Mouse (Mus musculus) limb, embryonic 14.5 days (tissue): ENCODE measurements around the gene Pdia4. TPM values are rescaled to one million over a fixed set of nuclear protein-coding genes. Genes with fewer than 3 reads are reported as not detected.

Source experiments
- ATAC-seq: fragments of 200-750 bp; cut with Nextera tagmentation; 2 replicates; pipeline ENCODE4 v1.8.0; 2017; ENCODE audit warnings: low read depth, moderate number of reproducible peaks, moderate TSS enrichment; ENCODE audit not compliant: low FRiP score
- DNase-seq: peaks from one replicate; pipeline ENCODE4 v3.0.0-alpha.2; 2015; ENCODE audit warnings: low spot score
- H3K27ac ChIP-seq: fragments of 300-500 bp; sonication (generic); replicated peaks from 2 replicates; pipeline ENCODE4 v1.5.1; 2014; ENCODE audit warnings: low read depth, mild to moderate bottlenecking, low read length, moderate library complexity, mixed read lengths
- H3K27me3 ChIP-seq: fragments of 300-500 bp; sonication (generic); 2 replicates; pipeline ENCODE4 v1.6.1; 2014; ENCODE audit warnings: low read length, mixed read lengths; ENCODE audit not compliant: control insufficient read depth, insufficient read depth
- H3K36me3 ChIP-seq: fragments of 300-500 bp; sonication (generic); 2 replicates; pipeline ENCODE4 v1.6.1; 2014; ENCODE audit warnings: mild to moderate bottlenecking, low read length, moderate library complexity, mixed read lengths; ENCODE audit not compliant: control insufficient read depth, insufficient read depth
- H3K4me1 ChIP-seq: fragments of 300-500 bp; sonication (generic); 2 replicates; pipeline ENCODE4 v1.6.1; 2014; ENCODE audit warnings: antibody characterized with exemption, low read length, mixed read lengths; ENCODE audit not compliant: control insufficient read depth, insufficient read depth
- H3K4me2 ChIP-seq: fragments of 300-500 bp; sonication (generic); replicated peaks from 2 replicates; pipeline ENCODE4 v1.6.1; 2014; ENCODE audit warnings: low read depth, mild to moderate bottlenecking, low read length, moderate library complexity; ENCODE audit not compliant: severe bottlenecking
- H3K4me3 ChIP-seq: fragments of 300-500 bp; sonication (generic); replicated peaks from 2 replicates; pipeline ENCODE4 v1.5.1; 2014; ENCODE audit warnings: low read length
- H3K9ac ChIP-seq: fragments of 300-500 bp; sonication (generic); 2 replicates; pipeline ENCODE4 v1.6.1; 2014; ENCODE audit warnings: mild to moderate bottlenecking, low read depth, low read length, moderate library complexity; ENCODE audit not compliant: severe bottlenecking
- H3K9me3 ChIP-seq: fragments of 300-500 bp; sonication (generic); 2 replicates; pipeline ENCODE4 v1.6.1; 2016; ENCODE audit warnings: low read length; ENCODE audit not compliant: control insufficient read depth
- POLR2A ChIP-seq: fragments of 200-500 bp; IDR thresholded peaks from 2 replicates; pipeline ENCODE4 v1.8.0; 2012; ENCODE audit warnings: inconsistent platforms, mild to moderate bottlenecking, moderate library complexity, borderline replicate concordance; ENCODE audit not compliant: insufficient read depth, insufficient read length; ENCODE audit errors: extremely low read depth
- WGBS: fragments of 180-500 bp; shearing (Covaris S2); extraction: QIAGEN DNeasy Blood & Tissue Kit; methylation state at CpG from one replicate; pipeline ENCODE4 v1.1.7; 2014; 5-methylcytosine and 5-hydroxymethylcytosine counted together
- polyA plus RNA-seq, 2 experiments: library from polyadenylated mRNA; depleted of rRNA in 1 of 2; stranded (reverse) in 1 of 2; unstranded in 1 of 2; fragments of >200 nt; fragmentation: Nextera tagmentation in 1 of 2; extraction: Ambion mirVana in 1 of 2; gene quantifications; 2 replicates each; pipeline versions ENCODE4 v1.2.1 to v1.2.3; 2012 to 2014

Pdia4 gene
- polyA plus RNA-seq, 2 experiments, result 139 to 256 TPM

GRCm38 (mm10) chr6:47792533-47792932 lies 20.7 kb downstream of the Pdia4 start:
- peaks cover 29% of the 10 kb centered on the region for H3K36me3 ChIP-seq

GRCm38 (mm10) chr6:47790745-47791144 lies 22.5 kb downstream of the Pdia4 start:
- 44% methylated on average over 2 of the region's 2 CpGs for WGBS
- Histone ChIP-seq H3K9me3 (no peaks in the 10 kb centered on the region), H3K9ac (no peak overlapping the region), H3K4me3 (no peak overlapping the region), H3K27ac (no peak overlapping the region), H3K4me2 (no peak overlapping the region), H3K27me3 (no peaks in the 10 kb centered on the region), H3K4me1 (0 out of 2 replicates have a peak, but pooled peaks cover 5% of the 10 kb centered on the region), H3K36me3 (peaks cover 13% of the 10 kb centered on the region)
- ATAC-seq, result no peak
- DNase-seq, result no peak
- no peak for TF ChIP-seq POLR2A

More at GRCm38 (mm10) chr6:47792533-47792932, 20.7 kb downstream of the Pdia4 start:
- H3K9ac ChIP-seq, result no peak overlapping the region
- H3K27ac ChIP-seq, result no peak overlapping the region
- 0 out of 2 replicates have a peak, but pooled peaks cover 5% of the 10 kb centered on the region for H3K4me1 ChIP-seq
- no peaks in the 10 kb centered on the region for H3K27me3 ChIP-seq
- H3K4me3 ChIP-seq, result no peak overlapping the region
- no peak overlapping the region for H3K4me2 ChIP-seq
- no peak for ATAC-seq
- DNase-seq, result no peak
- no peak for TF ChIP-seq POLR2A
- 87% methylated on average over 2 of the region's 2 CpGs for WGBS
- H3K9me3 ChIP-seq, result no peaks in the 10 kb centered on the region

- Histone ChIP-seq H3K27me3 (no peaks in the 10 kb centered on the region), H3K9me3 (no peaks in the 10 kb centered on the region), H3K9ac (peak overlapping the region; percentile 78), H3K36me3 (no peaks in the 10 kb centered on the region), H3K4me3 (peak overlapping the region; percentile 49), H3K4me1 (0 out of 2 replicates have a peak, but pooled peaks cover 5% of the 10 kb centered on the region), H3K27ac (peak overlapping the region; percentile 94), H3K4me2 (peak overlapping the region; percentile 51)
- WGBS, result 35% methylated on average over 3 of the region's 3 CpGs
- ATAC-seq (no peak), DNase-seq (no peak)
- no peak for TF ChIP-seq POLR2A
These were observed 24.4 kb downstream of the Pdia4 start for GRCm38 (mm10) chr6:47788821-47789220.

- H3K27me3 ChIP-seq, result no peaks in the 10 kb centered on the region
- ATAC-seq (peak; percentile 93), DNase-seq (peak; percentile 92)
- H3K9ac ChIP-seq, result peak overlapping the region; percentile 78
- H3K36me3 ChIP-seq, result no peaks in the 10 kb centered on the region
- peak overlapping the region; percentile 94 for H3K27ac ChIP-seq
- WGBS, result under 1% methylated on average over 18 of the region's 18 CpGs
- peak; percentile 86; the same call in 1 of the 2 replicates for TF ChIP-seq POLR2A
- peak overlapping the region; percentile 51 for H3K4me2 ChIP-seq
- H3K4me1 ChIP-seq, result 0 out of 2 replicates have a peak, but pooled peaks cover 5% of the 10 kb centered on the region
- no peaks in the 10 kb centered on the region for H3K9me3 ChIP-seq
- peak overlapping the region; percentile 49 for H3K4me3 ChIP-seq
These were observed 25.1 kb downstream of the Pdia4 start for GRCm38 (mm10) chr6:47787941-47788736.

- Histone ChIP-seq H3K4me3 (no peak overlapping the region), H3K9me3 (no peaks in the 10 kb centered on the region), H3K4me2 (no peak overlapping the region), H3K27ac (no peak overlapping the region), H3K4me1 (0 out of 2 replicates have a peak, but pooled peaks cover 5% of the 10 kb centered on the region), H3K27me3 (no peaks in the 10 kb centered on the region), H3K9ac (no peak overlapping the region), H3K36me3 (no peaks in the 10 kb centered on the region)
- no peak for TF ChIP-seq POLR2A
- no peak for DNase-seq
- no peak for ATAC-seq
- 70% methylated on average over 5 of the region's 5 CpGs for WGBS
These were observed 28.4 kb downstream of the Pdia4 start for GRCm38 (mm10) chr6:47784707-47785412.
